Mouse (Mus musculus): Measurements from ENCODE around the gene Dnaja3. TPM values are rescaled to one million over a fixed set of nuclear protein-coding genes. Genes with fewer than 3 reads are reported as not detected.

Dnaja3 gene
- polyA plus RNA-seq, 1 experiment: 48.8 TPM

DNA sequence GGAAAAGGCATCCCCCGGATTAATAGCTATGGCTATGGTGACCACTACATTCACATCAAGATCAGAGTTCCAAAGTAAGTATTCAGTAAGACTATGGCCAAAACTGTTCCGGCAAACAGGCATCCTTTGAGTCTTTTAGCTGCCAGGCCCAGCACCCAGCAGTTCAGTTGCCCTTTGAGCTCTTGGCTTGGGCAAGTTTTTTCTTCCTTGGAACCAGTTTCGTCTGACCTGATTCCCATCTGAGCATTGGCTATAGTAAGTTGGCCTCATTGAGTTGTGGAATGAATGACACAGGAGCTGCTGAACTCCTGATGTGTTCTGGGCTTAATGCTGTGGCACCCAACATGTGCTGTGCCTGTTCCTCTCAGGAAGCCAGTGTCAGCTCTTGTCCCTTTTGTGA, 61.4 kb downstream of the Dnaja3 start:
- Histone ChIP-seq H3K4me1 (ENCODE audit: control insufficient read depth, insufficient read depth, low read length) (no peaks in the 10 kb centered on the region), H3K4me3 (ENCODE audit: insufficient read depth, low read length) (no peak overlapping the region), H3K27ac (ENCODE audit: insufficient read depth, low read length) (no peak overlapping the region)
- TF ChIP-seq CTCF (IDR thresholded peaks at IDR 0.05; ENCODE audit: extremely low read depth, insufficient read depth, low read length) (no peak), POLR2A (IDR thresholded peaks at IDR 0.05; ENCODE audit: extremely low read depth, insufficient read depth, low read length) (no peak)

GRCm38 (mm10) chr16:4702646-4703045, 62.9 kb downstream of the Dnaja3 start:
- Histone ChIP-seq H3K4me1 (ENCODE audit: control insufficient read depth, insufficient read depth, low read length) (no peaks in the 10 kb centered on the region), H3K27ac (ENCODE audit: insufficient read depth, low read length) (no peak overlapping the region), H3K4me3 (ENCODE audit: insufficient read depth, low read length) (no peak overlapping the region)
- TF ChIP-seq CTCF (IDR thresholded peaks at IDR 0.05; ENCODE audit: extremely low read depth, insufficient read depth, low read length) (no peak), POLR2A (IDR thresholded peaks at IDR 0.05; ENCODE audit: extremely low read depth, insufficient read depth, low read length) (no peak)

DNA sequence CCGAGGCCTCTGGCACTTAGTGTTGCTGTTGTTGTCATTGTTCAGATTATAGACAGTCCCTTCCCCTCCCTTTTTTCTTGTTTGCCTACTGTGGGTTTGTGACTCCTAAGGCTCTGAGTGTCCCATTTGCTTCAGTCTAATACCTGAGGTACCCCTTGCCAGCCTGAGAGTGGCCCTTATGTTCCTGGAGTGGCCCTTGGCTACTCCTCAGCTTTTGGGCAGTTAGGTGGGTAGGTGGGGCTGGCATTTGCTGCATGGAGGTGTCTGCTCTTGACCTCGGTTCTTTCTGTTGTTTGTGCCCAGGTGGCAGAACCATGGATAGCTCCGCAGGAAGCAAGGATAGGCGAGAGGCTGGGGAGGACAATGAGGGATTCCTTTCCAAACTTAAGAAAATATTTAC, 65.8 kb downstream of the Dnaja3 start:
- no peak for TF ChIP-seq POLR2A (IDR thresholded peaks at IDR 0.05; ENCODE audit: extremely low read depth, insufficient read depth, low read length)
- no peak for TF ChIP-seq CTCF (IDR thresholded peaks at IDR 0.05; ENCODE audit: extremely low read depth, insufficient read depth, low read length)
- no peak overlapping the region for H3K4me3 ChIP-seq (ENCODE audit: insufficient read depth, low read length)
- H3K4me1 ChIP-seq (ENCODE audit: control insufficient read depth, insufficient read depth, low read length): no peaks in the 10 kb centered on the region
- H3K27ac ChIP-seq (ENCODE audit: insufficient read depth, low read length): no peak overlapping the region

DNA sequence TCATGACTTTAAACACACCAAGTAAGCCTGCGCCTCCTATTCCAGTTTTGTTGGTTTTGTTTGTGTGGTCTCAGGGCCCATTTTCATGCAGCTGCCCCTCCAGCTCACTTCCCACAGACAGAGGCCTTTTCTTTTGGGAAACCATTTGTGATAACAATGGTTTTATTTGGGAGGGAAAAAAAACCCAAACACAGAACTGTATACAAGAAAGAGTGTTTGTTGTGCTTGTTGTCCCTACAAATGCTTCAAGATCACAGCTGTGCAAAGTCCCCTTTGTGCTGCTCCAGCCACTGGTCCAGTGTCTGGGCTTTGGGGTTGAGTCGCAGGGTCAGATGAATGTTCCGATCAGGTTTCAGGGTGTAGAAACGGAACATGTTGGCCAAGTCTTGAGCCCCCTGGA, 71.4 kb downstream of the Dnaja3 start:
- no peak for TF ChIP-seq POLR2A (IDR thresholded peaks at IDR 0.05; ENCODE audit: extremely low read depth, insufficient read depth, low read length)
- TF ChIP-seq CTCF (IDR thresholded peaks at IDR 0.05; ENCODE audit: extremely low read depth, insufficient read depth, low read length): no peak
- H3K4me3 ChIP-seq (ENCODE audit: insufficient read depth, low read length): no peak overlapping the region
- H3K4me1 ChIP-seq (ENCODE audit: control insufficient read depth, insufficient read depth, low read length): no peaks in the 10 kb centered on the region
- peak overlapping the region; percentile 91 for H3K27ac ChIP-seq (ENCODE audit: insufficient read depth, low read length)

GRCm38 (mm10) chr16:4713861-4714710, 74.3 kb downstream of the Dnaja3 start:
- Histone ChIP-seq H3K4me1 (ENCODE audit: control insufficient read depth, insufficient read depth, low read length) (no peaks in the 10 kb centered on the region), H3K27ac (ENCODE audit: insufficient read depth, low read length) (peak overlapping the region; percentile 28), H3K4me3 (ENCODE audit: insufficient read depth, low read length) (no peak overlapping the region)
- no peak for TF ChIP-seq POLR2A (IDR thresholded peaks at IDR 0.05; ENCODE audit: extremely low read depth, insufficient read depth, low read length)
- TF ChIP-seq CTCF (IDR thresholded peaks at IDR 0.05; ENCODE audit: extremely low read depth, insufficient read depth, low read length): no peak

- no peaks in the 10 kb centered on the region for H3K4me1 ChIP-seq (ENCODE audit: control insufficient read depth, insufficient read depth, low read length)
- TF ChIP-seq POLR2A (IDR thresholded peaks at IDR 0.05; ENCODE audit: extremely low read depth, insufficient read depth, low read length) (no peak), CTCF (IDR thresholded peaks at IDR 0.05; ENCODE audit: extremely low read depth, insufficient read depth, low read length) (no peak)
- no peak overlapping the region; the same call in 1 of the 2 replicates for H3K4me3 ChIP-seq (ENCODE audit: insufficient read depth, low read length)
- H3K27ac ChIP-seq (ENCODE audit: insufficient read depth, low read length): no peak overlapping the region
These were observed 78.1 kb downstream of the Dnaja3 start for GRCm38 (mm10) chr16:4717866-4718265.

DNA sequence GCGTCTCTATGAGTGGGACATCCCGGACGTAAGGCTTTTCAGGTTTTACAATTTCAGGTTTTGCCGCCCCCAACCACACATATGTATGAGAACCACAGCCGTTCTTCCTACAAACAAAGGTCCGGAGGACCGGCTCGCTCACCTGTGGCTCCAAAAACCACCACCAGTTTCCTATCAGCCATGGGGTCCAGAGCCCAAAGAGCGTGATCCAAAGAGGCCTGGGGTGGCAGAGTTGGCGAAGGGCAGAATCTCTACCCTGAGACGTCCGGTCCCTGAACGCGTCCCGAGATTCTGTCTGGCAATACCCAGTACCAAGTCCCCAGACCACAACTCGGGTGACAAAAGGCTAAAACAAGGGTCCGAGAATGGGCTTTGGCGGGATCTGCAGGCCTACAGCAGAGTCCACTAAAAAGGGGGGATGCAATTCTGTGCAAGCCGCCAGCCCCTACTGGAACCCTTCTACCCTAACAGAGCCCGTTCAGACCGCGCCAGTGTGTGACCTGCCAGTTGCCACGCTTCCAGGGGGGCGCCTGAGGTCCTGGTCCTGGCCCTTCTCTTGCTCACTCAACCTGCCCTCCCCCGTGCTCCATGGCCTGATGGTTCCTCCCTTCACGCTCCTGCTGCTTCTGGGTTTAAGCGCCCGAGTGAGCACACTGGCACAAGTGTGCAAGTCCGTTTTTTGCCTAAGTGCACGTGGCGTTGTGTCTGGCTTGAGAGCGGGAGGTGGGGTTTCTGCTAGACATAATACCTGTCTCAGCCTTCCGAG, 79.1 kb downstream of the Dnaja3 start, which contains the start of gene Nmral1:
Gene Nmral1, minus strand, starts transcription at position 604 of the 766 bp plus-strand sequence.
- TF ChIP-seq CTCF (IDR thresholded peaks at IDR 0.05; ENCODE audit: extremely low read depth, insufficient read depth, low read length) (no peak), POLR2A (IDR thresholded peaks at IDR 0.05; ENCODE audit: extremely low read depth, insufficient read depth, low read length) (peak; percentile 38; the same call in 1 of the 2 replicates)
- peak within 1 kb of the TSS; percentile 77 for H3K4me3 ChIP-seq (ENCODE audit: insufficient read depth, low read length)
- no peak within 1 kb of the TSS for H3K27ac ChIP-seq (ENCODE audit: insufficient read depth, low read length)
- H3K4me1 ChIP-seq (ENCODE audit: control insufficient read depth, insufficient read depth, low read length): no peaks in the 10 kb centered on the region

DNA sequence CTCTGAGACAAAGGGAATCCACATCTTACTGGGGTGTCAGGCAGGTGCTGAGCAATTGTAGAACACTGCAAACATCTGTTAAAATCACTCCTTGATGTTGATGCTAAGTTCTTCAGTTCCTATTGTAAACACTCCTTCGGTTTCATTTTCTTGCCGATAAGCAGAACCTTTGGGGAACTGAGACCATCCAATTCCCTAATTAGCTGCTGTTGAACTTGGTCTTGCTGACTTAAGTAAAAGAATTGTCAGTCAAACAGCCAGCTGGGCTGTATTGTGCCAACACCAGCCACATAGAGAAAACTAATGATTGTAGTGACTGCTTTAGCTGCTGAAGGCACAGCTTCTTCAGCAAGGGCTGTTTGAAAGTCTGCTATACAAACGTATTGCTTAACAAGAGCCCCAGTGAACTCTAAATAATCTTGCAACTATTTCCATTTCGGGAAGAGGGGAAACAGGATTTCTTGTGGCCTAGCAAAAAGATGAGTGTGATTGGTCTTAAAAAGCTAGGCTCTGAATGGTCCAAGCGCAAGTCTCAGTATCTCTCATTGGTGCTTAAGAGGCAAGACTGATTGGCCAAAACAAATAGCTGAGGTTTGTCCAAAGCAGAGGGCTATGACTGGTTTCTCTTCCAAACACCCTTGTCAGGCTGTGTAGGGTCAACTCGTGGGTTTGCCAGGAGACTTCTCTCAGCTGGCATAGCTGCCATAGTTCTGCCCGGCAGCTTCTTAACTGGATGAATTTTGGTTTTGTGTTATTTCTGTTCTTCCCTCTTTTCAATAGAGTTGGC, 82.5 kb downstream of the Dnaja3 start:
- no peak overlapping the region; the same call in 1 of the 2 replicates for H3K27ac ChIP-seq (ENCODE audit: insufficient read depth, low read length)
- no peak overlapping the region for H3K4me3 ChIP-seq (ENCODE audit: insufficient read depth, low read length)
- no peak for TF ChIP-seq POLR2A (IDR thresholded peaks at IDR 0.05; ENCODE audit: extremely low read depth, insufficient read depth, low read length)
- no peak for TF ChIP-seq CTCF (IDR thresholded peaks at IDR 0.05; ENCODE audit: extremely low read depth, insufficient read depth, low read length)
- H3K4me1 ChIP-seq (ENCODE audit: control insufficient read depth, insufficient read depth, low read length): no peaks in the 10 kb centered on the region

- H3K27ac ChIP-seq (ENCODE audit: insufficient read depth, low read length): no peak overlapping the region; the same call in 1 of the 2 replicates
- TF ChIP-seq POLR2A (IDR thresholded peaks at IDR 0.05; ENCODE audit: extremely low read depth, insufficient read depth, low read length) (no peak), CTCF (IDR thresholded peaks at IDR 0.05; ENCODE audit: extremely low read depth, insufficient read depth, low read length) (no peak)
These were observed 83.1 kb downstream of the Dnaja3 start for GRCm38 (mm10) chr16:4722915-4723209.

More at GRCm38 (mm10) chr16:4722915-4723209, 83.1 kb downstream of the Dnaja3 start:
- Histone ChIP-seq H3K4me1 (ENCODE audit: control insufficient read depth, insufficient read depth, low read length) (peaks cover 1% of the 10 kb centered on the region; the same call in 1 of the 2 replicates), H3K4me3 (ENCODE audit: insufficient read depth, low read length) (no peak overlapping the region)
